Mouse (Mus musculus) spleen, adult 2 months (tissue): ENCODE measurements at regions not wholly inside any gene's neighbourhood (a gene's known extent, or its start where the extent isn't known, plus 50 kb on each side); places are given as distances from the start of the nearest gene placed in this dataset.

Experiments
- CTCF ChIP-seq: fragments of 200-500 bp; IDR thresholded peaks from 2 replicates; pipeline ENCODE4 v1.5.1; 2011; ENCODE audit warnings: mild to moderate bottlenecking, inconsistent platforms; ENCODE audit not compliant: insufficient read depth, insufficient read length, insufficient replicate concordance; ENCODE audit errors: extremely low read depth
- POLR2A ChIP-seq: fragments of 200-500 bp; IDR thresholded peaks from 2 replicates; pipeline ENCODE4 v1.6.1; 2011; ENCODE audit warnings: low read depth, low read length, inconsistent platforms

DNA sequence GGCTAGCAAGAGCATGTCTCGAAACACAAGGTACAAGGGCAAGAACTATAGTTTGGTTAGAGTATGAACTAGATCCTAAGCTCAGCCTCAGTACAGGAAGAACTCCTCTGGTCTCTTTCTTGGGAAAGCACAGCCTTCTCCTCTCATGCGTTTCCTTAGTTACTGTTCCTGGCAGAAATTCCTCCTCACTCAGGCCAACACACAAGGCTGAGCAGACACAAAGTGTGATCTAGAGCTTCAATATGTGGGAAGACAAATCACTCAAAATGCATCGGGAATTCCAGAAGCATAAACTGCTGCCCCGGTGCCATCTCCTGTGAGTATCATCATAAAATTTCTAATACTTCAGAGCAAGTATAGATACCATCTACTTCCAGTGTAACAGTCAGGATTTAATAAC lies 366.1 kb downstream of the Sv2b start:
- TF ChIP-seq CTCF = no peak
- no peak for TF ChIP-seq POLR2A
